Mouse (Mus musculus): ENCODE measurements around the gene Myl6. TPM values are rescaled to one million over a fixed set of nuclear protein-coding genes. Genes with fewer than 3 reads are reported as not detected.

Gene Myl6
- total RNA-seq, 2 experiments from 2014 or later: 485 to 542 TPM

DNA sequence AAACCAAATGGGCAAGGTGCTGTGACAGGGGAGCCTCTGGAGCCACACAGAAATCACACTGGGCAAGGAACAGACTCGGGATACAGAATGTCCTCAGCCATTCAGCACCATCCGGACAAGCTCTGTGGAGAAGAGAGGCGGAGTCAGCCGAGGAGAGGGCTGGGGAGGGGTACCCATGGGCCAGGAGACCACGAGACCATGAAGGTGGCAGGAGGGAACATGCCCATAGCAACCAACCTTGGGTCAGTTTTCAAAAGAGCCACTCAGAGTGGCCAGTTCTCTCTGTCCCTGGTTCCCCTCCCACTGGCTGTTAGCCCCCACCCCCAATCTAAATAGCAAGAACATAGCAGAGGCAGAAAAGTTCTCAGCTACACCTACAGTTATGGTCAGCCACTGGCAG, 3.0 kb downstream of the Myl6 start:
- DNase-seq (ENCODE audit: low spot score in 2 of 2): no peak

GRCm38 (mm10) chr10:128490232-128490631, 3.7 kb downstream of the Myl6 start:
- no peak for DNase-seq (ENCODE audit: low spot score in 2 of 2)

GRCm38 (mm10) chr10:128489785-128490184, 4.2 kb downstream of the Myl6 start:
- DNase-seq (ENCODE audit: low spot score in 2 of 2): no peak

DNA sequence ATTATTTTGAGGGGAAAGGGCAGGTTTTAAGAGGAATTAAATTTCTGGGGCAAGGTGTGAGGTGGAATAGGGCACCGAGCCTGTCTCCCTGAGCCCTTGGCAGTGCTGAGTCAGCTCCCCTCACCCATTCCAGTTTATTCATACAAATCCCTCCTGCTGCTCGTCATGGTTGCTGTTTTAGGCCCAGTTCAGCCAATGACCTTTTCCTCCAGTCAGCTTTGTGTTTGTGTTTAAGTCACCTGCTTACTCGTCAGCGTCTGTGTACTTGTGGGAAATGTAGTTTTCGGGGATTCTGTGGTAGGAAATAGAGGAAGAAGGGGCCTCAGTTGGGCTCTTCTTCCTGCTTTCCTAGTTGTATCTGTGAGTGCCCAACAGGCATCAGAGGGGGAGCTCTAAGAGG, 4.6 kb downstream of the Myl6 start:
- no peak for DNase-seq (ENCODE audit: low spot score in 2 of 2)

DNA sequence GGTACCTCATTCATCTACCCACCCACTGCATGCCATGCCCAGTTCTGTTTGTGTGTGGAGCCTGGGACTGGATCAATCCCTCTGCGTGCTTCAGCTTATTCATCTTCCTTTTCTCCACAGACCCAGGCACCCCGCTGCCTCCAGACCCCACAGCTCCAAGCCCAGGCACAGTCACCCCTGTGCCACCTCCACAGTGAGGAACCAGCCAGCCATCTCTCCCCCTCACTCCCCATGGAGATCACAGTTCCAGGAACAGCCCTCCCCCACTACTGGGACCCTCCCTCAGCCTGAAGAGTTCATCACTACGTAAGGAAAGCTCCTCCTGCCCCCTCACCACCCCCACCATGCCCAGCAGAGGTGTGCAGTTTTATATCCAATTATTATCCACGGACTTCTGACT, 5.2 kb downstream of the Myl6 start:
- no peak for DNase-seq (ENCODE audit: low spot score in 2 of 2)

DNA sequence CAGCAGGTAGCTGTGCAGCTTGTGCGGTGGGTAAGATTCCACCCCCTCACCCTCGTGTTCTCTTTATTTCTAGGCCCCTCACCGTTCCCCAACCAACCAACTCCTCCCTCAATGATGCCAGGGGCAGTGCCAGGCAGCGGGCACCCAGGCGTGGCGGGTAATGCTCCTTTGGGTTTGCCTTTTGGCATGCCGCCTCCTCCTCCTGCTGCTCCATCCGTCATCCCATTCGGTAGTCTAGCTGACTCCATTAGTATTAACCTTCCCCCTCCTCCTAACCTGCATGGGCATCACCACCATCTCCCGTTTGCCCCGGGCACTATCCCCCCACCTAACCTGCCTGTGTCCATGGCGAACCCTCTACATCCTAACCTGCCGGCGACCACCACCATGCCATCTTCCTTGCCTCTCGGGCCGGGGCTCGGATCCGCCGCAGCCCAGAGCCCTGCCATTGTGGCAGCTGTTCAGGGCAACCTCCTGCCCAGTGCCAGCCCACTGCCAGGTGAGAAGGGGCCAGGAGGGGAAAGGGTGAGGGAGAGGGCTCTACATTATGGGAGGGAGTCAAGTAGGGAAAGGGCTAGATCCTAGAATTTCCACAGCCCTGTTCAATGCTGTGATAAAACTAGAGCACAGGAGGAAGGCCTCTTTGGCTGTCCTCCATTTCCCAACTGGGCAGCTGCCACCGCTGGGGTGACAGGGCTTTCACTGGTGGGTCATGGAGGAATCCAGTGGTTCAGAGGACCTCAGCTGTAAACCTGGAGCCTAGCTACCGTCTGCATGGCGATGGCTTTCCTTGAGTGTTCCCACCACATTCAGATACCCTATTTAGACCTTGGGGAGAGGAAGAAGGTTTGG, 5.9 kb downstream of the Myl6 start:
- DNase-seq (ENCODE audit: low spot score in 2 of 2): no peak

GRCm38 (mm10) chr10:128486370-128486769, 7.6 kb downstream of the Myl6 start:
- DNase-seq (ENCODE audit: low spot score in 2 of 2): no peak

GRCm38 (mm10) chr10:128474366-128474765, 19.6 kb downstream of the Myl6 start:
- DNase-seq (ENCODE audit: low spot score in 2 of 2): no peak

DNA sequence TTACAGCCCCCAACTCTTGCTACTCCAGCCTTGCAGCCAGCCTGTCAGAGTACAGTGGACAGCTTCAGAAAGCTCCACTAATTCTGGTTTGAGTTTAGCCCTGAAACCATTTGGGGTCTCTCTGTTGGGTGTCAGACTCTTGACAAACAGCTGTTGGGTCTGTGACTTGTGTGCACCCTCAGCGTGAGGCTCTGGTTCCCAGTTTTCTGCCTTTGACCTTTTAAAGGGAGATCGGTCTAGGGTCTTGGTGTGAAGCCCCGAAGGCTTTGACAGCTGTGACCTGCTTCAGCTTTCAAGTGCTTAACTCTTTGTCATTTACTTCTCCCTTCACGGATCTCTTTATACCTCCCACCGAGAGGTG, 33.7 kb downstream of the Myl6 start:
- no peak for DNase-seq (ENCODE audit: low spot score in 2 of 2)

- DNase-seq (ENCODE audit: low spot score in 2 of 2): peak in 1 of 2 experiments; percentile 37
Observed at GRCm38 (mm10) chr10:128459409-128460269, 34.3 kb downstream of the Myl6 start.

DNA sequence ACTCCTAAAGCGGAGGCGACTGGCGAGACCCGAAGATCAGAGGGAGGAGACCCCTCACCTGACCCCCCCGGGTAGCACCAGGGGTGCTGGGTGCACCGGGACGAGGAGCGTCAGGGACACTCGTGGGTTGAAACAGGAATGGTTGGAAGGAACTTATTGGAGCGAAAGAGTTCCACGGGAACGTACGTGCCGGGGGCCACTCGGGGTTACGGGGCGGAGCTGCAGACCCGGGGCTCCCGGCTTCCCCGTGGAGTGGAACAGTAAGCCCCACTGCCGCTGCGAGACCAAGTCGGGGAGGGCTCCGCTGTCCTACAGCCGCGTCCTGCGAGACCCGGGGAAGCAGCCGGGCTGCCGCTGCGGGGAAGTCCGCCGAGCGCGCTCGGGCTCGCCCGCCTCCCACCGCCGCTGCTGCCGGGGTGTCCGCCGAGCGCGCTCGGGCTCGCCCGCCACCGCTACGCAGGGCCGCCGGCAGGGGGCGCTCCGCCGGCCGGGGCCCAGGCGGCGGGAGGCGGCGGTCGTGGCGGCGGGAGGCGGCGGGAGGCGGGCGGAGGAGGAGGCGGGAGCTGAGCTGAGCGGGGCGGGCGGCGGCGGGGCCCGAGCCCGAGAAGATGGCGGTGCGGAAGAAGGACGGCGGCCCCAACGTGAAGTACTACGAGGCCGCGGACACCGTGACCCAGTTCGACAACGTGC, 35.1 kb downstream of the Myl6 start, which contains the start of gene Smarcc2:
Smarcc2 (plus strand) TSS at position 530 of the 690 bp plus-strand sequence.
- peak; percentile 88 to 90 for DNase-seq (ENCODE audit: low spot score in 2 of 2)

DNA sequence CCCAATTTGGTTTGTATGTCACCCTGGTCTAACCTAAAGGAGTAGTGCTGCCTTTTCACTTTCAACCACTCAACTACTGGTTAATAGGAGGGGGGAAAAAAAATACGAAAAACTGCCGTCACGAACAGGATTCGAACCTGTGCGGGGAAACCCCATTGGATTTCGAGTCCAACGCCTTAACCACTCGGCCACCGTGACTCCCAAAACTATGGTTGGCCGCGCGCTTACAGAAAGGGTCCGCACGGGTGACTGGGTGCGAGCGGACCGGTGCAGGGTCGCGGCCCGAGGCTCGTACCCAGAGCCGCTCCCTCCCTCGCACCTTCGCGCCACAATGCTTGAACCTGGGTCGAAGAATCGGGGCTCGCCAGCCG, 35.6 kb downstream of the Myl6 start:
- DNase-seq (ENCODE audit: low spot score in 2 of 2): peak; percentile 88 to 93

GRCm38 (mm10) chr10:128457676-128458075, 36.3 kb downstream of the Myl6 start:
- no peak for DNase-seq (ENCODE audit: low spot score in 2 of 2)

- DNase-seq (ENCODE audit: low spot score in 2 of 2): peak; percentile 55 to 74
Observed at GRCm38 (mm10) chr10:128455280-128455679, 38.7 kb downstream of the Myl6 start.

- DNase-seq (ENCODE audit: low spot score in 2 of 2): no peak
Observed at GRCm38 (mm10) chr10:128454471-128454870, 39.5 kb downstream of the Myl6 start.

DNA sequence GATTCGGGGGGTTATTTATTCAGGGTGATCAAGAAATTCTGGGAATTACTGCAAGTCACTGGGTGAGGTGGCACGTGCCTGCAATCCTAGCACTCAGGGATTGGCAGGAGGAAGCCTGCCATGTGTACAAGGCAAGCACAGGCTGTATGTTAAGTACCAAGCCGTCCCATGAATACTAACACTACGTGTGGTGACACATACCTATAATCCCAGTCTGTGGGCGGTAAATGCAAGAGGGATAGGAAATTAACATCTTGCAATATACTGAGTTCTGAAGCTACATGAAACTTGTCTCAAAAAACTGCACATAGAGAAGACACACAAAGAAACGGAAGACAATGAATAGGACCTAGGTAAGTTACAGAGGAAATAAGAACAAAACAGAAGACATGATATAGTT, 42.9 kb downstream of the Myl6 start:
- no peak for DNase-seq (ENCODE audit: low spot score in 2 of 2)

DNA sequence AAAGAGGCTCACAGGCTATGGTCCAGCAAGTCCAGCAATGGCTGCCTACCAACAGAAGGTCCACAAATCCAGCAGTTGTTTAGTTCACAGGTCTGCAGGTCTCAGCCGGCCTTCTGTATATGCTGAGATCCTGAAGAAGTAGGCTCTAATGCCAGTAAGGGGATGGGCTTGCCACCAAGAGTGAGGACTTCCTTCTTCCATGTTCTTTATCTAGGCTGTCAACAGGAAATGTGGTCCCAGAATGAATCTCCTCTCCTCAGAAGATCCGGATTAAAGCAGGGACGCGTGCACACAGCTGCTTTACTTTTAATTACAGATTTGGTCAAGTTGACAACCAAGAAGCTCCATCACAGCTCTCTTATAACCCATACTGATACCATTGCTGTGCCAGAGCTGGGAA, 48.5 kb downstream of the Myl6 start:
- no peak for DNase-seq (ENCODE audit: low spot score in 2 of 2)

DNA sequence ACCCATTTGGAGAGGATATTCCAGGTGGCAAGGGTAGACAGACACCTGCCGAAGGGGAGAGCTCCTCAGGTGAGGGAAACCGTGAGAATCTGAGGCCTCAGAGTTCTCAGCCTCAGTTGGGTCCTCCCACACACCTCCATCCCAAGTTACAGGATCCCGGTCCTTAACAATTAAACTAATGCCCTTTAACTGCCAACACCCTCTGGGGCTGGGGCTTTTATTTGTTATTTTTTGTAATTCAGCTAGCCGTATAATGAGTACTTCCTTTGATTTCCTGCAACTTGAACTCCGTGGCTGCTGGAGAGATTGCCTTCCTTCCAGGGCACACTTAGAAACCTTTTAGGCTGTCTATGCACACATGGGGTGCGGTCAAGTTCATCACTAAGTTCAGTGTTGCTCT, 49.6 kb downstream of the Myl6 start:
- no peak for DNase-seq (ENCODE audit: low spot score in 2 of 2)

- DNase-seq (ENCODE audit: low spot score in 2 of 2): no peak
Observed at GRCm38 (mm10) chr10:128442718-128443117, 51.2 kb downstream of the Myl6 start.

DNA sequence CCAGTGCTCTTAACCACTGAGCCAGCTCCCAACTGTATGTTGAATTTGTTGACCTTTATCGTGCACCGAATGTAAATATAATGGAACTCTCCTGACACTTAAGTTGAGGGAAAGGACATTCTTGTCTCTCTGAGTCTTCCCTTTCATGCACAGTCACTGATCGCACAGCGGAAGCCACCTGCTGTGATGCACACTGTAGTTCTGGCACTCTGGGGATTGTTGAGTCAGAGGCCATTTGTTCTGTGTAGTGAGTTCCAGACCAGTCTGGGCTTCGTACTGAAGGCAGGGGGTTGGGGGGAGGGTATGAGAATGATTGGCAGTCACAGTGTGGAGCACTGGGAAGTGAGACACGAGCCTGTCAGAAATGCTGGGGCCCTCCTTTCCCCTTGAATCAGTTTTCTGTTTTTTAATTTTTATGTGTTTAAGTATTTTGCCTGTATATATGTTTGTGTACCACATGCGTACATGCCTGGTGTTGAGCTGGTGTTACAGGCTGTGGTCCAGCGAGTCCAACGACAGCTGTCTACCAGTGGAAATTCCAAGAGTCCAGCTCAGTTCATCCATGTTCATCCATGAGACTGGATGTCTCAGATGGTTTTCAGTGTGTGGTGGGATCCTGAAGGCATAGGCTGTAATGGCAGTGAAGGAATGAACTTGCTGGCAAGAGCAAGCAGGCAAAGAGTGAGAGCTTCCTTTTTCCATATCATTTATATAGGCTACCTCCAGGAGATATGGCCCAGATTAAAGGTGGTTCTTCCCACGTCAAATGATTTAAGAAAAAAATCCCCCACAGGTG, 52.4 kb downstream of the Myl6 start:
- DNase-seq (ENCODE audit: low spot score in 2 of 2): no peak
